Mouse (Mus musculus) CH12.LX (cell line): ENCODE measurements around the gene Zfp94.

Experiments used
- CHD1 ChIP-seq: IDR thresholded peaks from 2 replicates; pipeline ENCODE4 v1.6.1; 2012; ENCODE audit warnings: low read depth, low read length, improper control_type of control experiment, inconsistent platforms
- CTCF ChIP-seq, 2 experiments: IDR thresholded peaks in 1 of 2; conservative IDR thresholded peaks in 1 of 2; 2 replicates each; pipeline ENCODE4 v1.5.1; 2011 to 2012; ENCODE audit warnings: low read depth in 2 of 2, low read length in 2 of 2, improper control_type of control experiment in 1 of 2, inconsistent platforms in 1 of 2, mild to moderate bottlenecking in 1 of 2, moderate library complexity in 1 of 2
- E2F4 ChIP-seq: IDR thresholded peaks from 2 replicates; pipeline ENCODE4 v1.6.1; 2011; ENCODE audit warnings: low read depth, low read length, improper control_type of control experiment; ENCODE audit not compliant: insufficient replicate concordance
- ETS1 ChIP-seq: conservative IDR thresholded peaks from 2 replicates; pipeline ENCODE4 v1.6.1; 2012; ENCODE audit warnings: low read depth, mild to moderate bottlenecking, inconsistent platforms, low read length, improper control_type of control experiment, moderate library complexity
- IRF4 ChIP-seq: IDR thresholded peaks from 2 replicates; pipeline ENCODE4 v1.6.1; 2014; ENCODE audit warnings: low read depth, mild to moderate bottlenecking, inconsistent platforms, low read length, improper control_type of control experiment
- MAX ChIP-seq: IDR thresholded peaks from 2 replicates; pipeline ENCODE4 v1.6.1; 2011; ENCODE audit warnings: low read length, improper control_type of control experiment
- NELFE ChIP-seq: IDR thresholded peaks from 2 replicates; pipeline ENCODE4 v1.6.1; 2011; ENCODE audit warnings: low read depth, low read length, improper control_type of control experiment
- POLR2A ChIP-seq: IDR thresholded peaks from 2 replicates; pipeline ENCODE4 v1.6.1; 2011; ENCODE audit warnings: low read depth, mild to moderate bottlenecking, improper control_type of control experiment, low read length
- TBP ChIP-seq: conservative IDR thresholded peaks from 2 replicates; pipeline ENCODE4 v1.6.1; 2011; ENCODE audit warnings: low read depth, low read length, improper control_type of control experiment
- ZC3H11A ChIP-seq: IDR thresholded peaks from 2 replicates; pipeline ENCODE4 v1.6.1; 2012; ENCODE audit warnings: low read depth, mild to moderate bottlenecking, inconsistent platforms, low read length, improper control_type of control experiment

- no peak for TF ChIP-seq IRF4
- no peak for TF ChIP-seq MAX
- no peak for TF ChIP-seq POLR2A
- no peak for TF ChIP-seq CHD1
- TF ChIP-seq ZC3H11A, result no peak
- no peak for TF ChIP-seq CTCF (conservative IDR thresholded peaks at IDR 0.05 in 1 of 2, IDR thresholded peaks at IDR 0.05 in 1 of 2; ENCODE audit: low read depth in 2 of 2, low read length in 2 of 2)
- no peak for TF ChIP-seq ETS1
- no peak for TF ChIP-seq NELFE
- no peak for TF ChIP-seq E2F4
- no peak for TF ChIP-seq TBP
Observed at GRCm38 (mm10) chr7:24280031-24280857, 36.2 kb downstream of the Zfp94 start.
